Mouse (Mus musculus) stomach, postnatal 0 days (tissue): ENCODE data around the gene Tmem274.
"Not testable (repeated sequence)": the region's sequence is repeated elsewhere in the genome, so short reads cannot be mapped to it uniquely, and the experiment has no call there.

Experiments used
- CTCF ChIP-seq: IDR thresholded peaks from 2 replicates; pipeline ENCODE4 v1.5.1; 2016; ENCODE audit warnings: antibody characterized with exemption, low read depth, mild to moderate bottlenecking, moderate library complexity
- EP300 ChIP-seq: optimal IDR thresholded peaks from 2 replicates; pipeline ENCODE3; 2016; ENCODE audit warnings: antibody characterized with exemption

DNA sequence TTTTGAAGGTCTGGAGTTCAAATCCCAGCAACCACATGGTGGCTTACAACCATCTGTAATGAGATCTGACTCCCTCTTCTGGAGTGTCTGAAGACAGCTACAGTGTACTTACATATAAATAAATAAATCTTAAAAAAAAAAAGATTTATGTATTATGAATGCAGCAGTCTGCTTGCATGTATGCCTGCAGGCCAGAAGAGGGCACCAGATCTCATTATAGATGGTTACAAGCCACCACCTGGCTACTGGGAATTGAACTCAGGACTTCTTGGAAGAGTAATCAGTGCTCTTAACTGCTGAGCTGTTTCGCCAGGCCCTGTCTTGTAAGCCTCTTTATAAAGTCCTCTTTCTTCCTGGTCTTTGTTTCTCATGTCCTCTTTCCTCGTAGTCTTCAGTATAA is 16.7 kb upstream of the Tmem274 start:
- peak; percentile 46 for TF ChIP-seq CTCF
- TF ChIP-seq EP300: not testable (repeated sequence)
